Mouse (Mus musculus): Measurements from ENCODE around the gene Cdsn.

Gene Cdsn

GRCm38 (mm10) chr17:35534343-35534742 lies 17.6 kb upstream of the Cdsn start:
- in situ Hi-C loops (cut with MboI): no loop called here

DNA sequence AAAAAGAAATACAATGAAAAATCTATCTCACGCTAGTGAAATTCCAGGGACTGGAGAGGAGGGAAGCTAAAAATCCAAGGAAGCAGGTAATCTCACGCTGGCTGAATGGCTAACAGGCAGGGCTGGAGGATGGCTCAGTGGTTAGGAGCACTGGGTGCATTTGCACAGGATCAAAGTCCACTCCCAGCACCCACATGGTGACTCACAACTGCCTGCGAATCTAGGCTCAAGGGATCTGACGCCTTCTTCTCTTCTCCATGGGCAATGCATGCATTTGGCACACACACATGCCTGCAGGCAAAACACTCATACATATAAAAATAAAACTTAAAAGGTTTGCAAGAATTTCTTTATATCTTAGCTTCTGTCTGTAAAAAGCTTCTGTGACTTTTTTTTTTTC lies 14.5 kb upstream of the Cdsn start:
- in situ Hi-C loops (cut with MboI): no loop called here

- in situ Hi-C loops (cut with MboI): no loop called here
Measured at GRCm38 (mm10) chr17:35538476-35538875, 13.5 kb upstream of the Cdsn start.

GRCm38 (mm10) chr17:35539540-35539939 lies 12.4 kb upstream of the Cdsn start:
- in situ Hi-C loops (cut with MboI): no loop called here

GRCm38 (mm10) chr17:35542761-35543411 lies 9.0 kb upstream of the Cdsn start:
- in situ Hi-C loops (cut with MboI): no loop called here

GRCm38 (mm10) chr17:35543412-35543861 lies 8.5 kb upstream of the Cdsn start:
- in situ Hi-C loops (cut with MboI): no loop called here

- in situ Hi-C loops (cut with MboI): no loop called here
Measured at GRCm38 (mm10) chr17:35544001-35544400, 7.9 kb upstream of the Cdsn start.

GRCm38 (mm10) chr17:35544680-35545079 lies 7.2 kb upstream of the Cdsn start:
- in situ Hi-C loops (cut with MboI): no loop called here

DNA sequence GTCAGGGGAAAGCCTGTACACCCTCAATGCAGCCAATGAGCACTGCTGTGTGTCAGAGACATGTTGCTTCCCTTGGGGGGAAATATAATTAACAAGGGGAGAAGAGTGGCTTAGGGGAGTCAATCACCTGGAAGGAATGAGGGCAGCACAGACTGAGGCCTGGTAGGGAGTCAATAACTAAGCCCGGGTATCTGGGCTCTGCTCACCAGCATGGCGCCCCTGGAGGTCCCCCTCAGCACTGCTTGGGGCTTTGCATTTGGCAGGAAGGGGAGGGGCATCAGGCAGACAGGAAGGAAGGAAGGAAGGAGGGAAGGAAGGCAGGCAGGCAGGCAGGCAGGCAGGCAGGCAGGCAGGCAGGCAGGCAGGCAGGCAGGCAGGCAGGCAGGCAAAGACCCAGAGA lies 4.5 kb upstream of the Cdsn start:
- in situ Hi-C loops (cut with MboI): no loop called here

- in situ Hi-C loops (cut with MboI): no loop called here
Measured at GRCm38 (mm10) chr17:35548636-35549035, 3.3 kb upstream of the Cdsn start.

DNA sequence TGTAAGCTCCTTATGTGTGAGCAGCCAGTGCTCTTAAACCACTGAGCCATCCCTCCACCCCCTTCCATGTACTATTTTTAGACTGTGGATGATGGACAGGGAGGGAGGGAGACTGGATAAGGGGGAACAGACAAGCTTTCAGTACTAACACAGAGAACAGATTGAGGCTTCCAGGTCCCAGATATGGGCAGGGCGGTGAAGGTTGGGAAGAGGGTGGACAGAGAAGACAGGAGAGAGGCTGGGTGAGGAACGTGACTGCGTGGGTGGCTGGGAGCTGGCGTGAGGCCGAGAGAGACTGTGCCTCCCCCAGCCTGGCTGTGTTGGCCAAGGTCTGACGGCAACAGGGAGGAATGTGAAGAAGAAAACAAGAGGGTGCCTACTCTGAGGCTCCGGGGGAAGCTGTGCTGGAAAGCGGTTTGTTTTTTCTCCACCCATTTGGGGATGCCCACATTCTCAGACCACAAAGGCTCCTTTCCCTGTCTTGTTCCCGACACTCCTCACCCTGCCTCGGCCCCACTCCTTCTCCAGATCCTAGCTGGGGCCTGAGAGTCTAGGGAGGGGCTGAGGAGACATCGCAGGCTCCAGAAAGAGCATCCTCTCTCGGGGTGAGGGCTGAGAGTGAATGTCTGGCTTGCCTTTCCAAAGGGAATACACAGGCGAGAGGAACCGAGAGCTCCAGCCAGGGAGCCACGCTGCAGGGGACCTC lies 2.3 kb upstream of the Cdsn start:
- in situ Hi-C loops (cut with MboI): no loop called here

DNA sequence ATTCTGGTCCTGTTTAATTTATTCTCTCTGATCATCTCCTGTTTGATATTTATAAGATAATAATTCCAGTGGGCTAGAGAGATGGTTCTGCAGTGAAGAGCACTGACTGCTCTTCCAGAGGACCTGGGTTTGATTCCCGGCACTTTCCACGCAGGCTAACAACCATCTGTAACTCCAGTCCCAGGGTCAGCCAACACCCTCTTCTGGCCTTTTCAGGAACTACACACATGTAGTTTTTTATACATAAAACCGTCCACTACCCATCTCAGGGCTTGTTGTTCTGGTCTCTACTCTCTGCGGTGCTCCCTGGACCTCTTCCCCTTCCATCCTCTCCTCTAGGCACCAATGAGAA lies 1.8 kb upstream of the Cdsn start:
- in situ Hi-C loops (cut with MboI): no loop called here

GRCm38 (mm10) chr17:35550871-35551270 lies 1.1 kb upstream of the Cdsn start:
- in situ Hi-C loops (cut with MboI): no loop called here

DNA sequence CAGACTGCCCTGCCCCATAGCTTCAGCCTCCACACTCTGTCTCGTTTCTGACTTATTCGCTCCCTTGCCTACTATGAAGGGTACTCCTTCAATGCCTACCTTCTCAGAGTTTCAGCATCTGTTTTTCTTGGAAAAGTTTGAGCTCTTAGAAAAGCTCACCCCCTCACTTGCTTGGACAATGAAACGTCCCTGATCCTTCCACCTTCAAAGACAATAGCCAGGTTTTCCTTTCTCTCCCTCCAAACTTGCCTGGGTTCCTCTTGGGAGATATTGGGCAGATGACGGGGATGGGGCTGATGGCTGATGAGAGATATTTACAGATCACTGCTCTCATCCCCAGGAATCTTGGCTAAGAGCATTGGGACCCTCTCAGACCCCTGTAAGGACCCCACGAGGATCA lies 2.4 kb downstream of the Cdsn start:
- in situ Hi-C loops (cut with MboI): no loop called here

DNA sequence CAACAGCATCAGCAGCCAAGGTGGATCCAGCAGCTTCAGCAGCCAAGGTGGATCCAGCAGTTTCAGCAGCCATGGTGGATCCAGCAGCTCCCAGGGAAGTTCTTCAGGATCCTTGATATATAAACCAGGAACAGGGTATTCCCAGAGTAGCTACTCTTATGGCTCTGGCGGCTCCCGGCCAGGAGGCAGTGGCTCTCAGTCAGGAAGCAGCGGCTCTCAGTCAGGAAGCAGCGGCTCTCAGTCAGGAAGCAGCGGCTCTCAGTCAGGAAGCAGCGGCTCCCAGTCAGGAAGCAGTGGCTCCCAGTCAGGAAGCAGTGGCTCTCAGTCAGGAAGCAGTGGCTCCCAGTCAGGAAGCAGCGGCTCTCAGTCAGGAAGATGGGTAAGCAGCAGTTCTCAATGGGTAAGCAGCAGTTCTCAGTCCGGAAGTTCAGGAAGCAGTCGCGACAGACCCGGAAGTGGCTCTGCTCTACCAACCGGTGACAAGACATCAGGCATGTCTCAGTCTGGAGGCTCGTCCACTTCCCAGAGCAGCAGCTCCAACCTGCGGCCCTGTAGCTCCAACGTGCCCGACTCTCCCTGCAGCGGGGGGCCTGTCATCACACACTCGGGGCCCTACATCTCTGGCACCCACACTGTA lies 3.0 kb downstream of the Cdsn start:
- in situ Hi-C loops (cut with MboI): no loop called here

- in situ Hi-C loops (cut with MboI): no loop called here
Measured at GRCm38 (mm10) chr17:35556186-35556765, 4.3 kb downstream of the Cdsn start.

DNA sequence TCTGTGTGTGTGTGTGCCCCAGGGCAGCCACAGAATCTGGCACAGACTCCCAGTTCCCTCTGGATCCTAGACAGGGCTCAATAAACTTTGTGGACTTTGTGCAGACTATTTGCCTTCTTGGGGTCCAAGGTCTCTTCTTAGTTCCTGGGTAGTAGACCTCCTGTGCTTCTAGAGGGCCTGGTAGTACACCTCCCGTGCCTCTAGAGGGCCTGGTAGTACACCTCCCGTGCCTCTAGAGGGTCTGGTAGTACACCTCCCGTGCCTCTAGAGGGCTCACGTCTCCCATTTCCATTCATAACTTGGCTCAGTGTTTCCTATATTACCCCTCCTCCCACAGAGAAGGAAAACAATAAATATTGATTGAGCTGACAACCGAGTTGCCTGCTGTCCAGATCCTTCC lies 4.9 kb downstream of the Cdsn start:
- in situ Hi-C loops (cut with MboI): no loop called here

- in situ Hi-C loops (cut with MboI): no loop called here
Measured at GRCm38 (mm10) chr17:35557351-35557750, 5.4 kb downstream of the Cdsn start.

- in situ Hi-C loops (cut with MboI): no loop called here
Measured at GRCm38 (mm10) chr17:35558216-35558615, 6.3 kb downstream of the Cdsn start.

DNA sequence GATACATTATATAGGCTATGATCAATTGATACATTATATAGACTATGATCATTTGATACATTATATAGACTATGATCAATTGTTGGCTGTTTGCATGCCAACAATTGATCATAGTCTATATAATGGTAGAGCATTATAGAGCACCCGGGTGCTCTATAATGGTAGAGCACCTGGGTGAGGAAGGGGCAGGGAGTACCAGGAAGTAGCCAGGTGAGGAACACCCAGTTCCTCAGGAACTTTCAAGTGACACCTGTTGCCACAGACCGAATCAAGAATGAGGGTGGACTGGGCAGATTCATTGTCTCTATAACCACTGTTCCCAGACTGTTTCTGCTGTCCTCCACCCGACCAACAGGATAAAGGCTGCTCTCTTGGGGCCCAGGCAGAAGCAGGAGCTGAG lies 15.2 kb downstream of the Cdsn start, which contains the start of gene 2300002M23Rik:
TSS of gene 2300002M23Rik (plus strand) at position 301 of the 400 bp plus-strand sequence.
- in situ Hi-C loops (cut with MboI): no loop called here

- in situ Hi-C loops (cut with MboI): no loop called here
Measured at GRCm38 (mm10) chr17:35567767-35568166, 15.8 kb downstream of the Cdsn start.

- in situ Hi-C loops (cut with MboI): no loop called here
Measured at GRCm38 (mm10) chr17:35569091-35569944, 17.4 kb downstream of the Cdsn start.
